Mouse (Mus musculus) olfactory bulb, adult 2 months (tissue): ENCODE measurements around the gene Lnx2.

Experiments used
- CTCF ChIP-seq: fragments of 200-500 bp; IDR thresholded peaks from 2 replicates; pipeline ENCODE4 v1.5.1; 2012; ENCODE audit warnings: low read depth, mild to moderate bottlenecking, low read length, moderate library complexity; ENCODE audit not compliant: insufficient read depth
- POLR2A ChIP-seq: fragments of 200-500 bp; IDR thresholded peaks from 2 replicates; pipeline ENCODE4 v1.6.1; 2012; ENCODE audit warnings: mild to moderate bottlenecking, low read depth, low read length, moderate library complexity; ENCODE audit not compliant: insufficient read depth

- TF ChIP-seq CTCF (no peak), POLR2A (no peak)
Measured at GRCm38 (mm10) chr5:146985725-146986433, 90.5 kb downstream of the Lnx2 start.
